Mouse (Mus musculus) embryonic facial prominence, embryonic 13.5 days (tissue): ENCODE data around the gene Rtn2. TPM values are rescaled to one million over a fixed set of nuclear protein-coding genes. Genes with fewer than 3 reads are reported as not detected.

Experiments
- ATAC-seq: fragments of 200-750 bp; cut with Nextera tagmentation; 2 replicates; pipeline ENCODE4 v1.8.0; 2017; ENCODE audit warnings: low read depth; ENCODE audit not compliant: insufficient number of reproducible peaks, insufficient read depth, low FRiP score, low TSS enrichment
- H3K27ac ChIP-seq: fragments of 300-500 bp; sonication (generic); 2 replicates; pipeline ENCODE4 v1.5.1; 2015; ENCODE audit warnings: moderate library complexity, mild to moderate bottlenecking, inconsistent platforms
- H3K27me3 ChIP-seq: fragments of 300-500 bp; sonication (generic); 2 replicates; pipeline ENCODE4 v1.6.1; 2015; ENCODE audit warnings: mild to moderate bottlenecking, inconsistent platforms
- H3K36me3 ChIP-seq: fragments of 300-500 bp; sonication (generic); 2 replicates; pipeline ENCODE4 v1.6.1; 2015; ENCODE audit warnings: mild to moderate bottlenecking, inconsistent platforms
- H3K4me1 ChIP-seq: fragments of 300-500 bp; sonication (generic); 2 replicates; pipeline ENCODE4 v1.6.1; 2015; ENCODE audit warnings: inconsistent platforms
- H3K4me2 ChIP-seq: fragments of 300-500 bp; sonication (generic); 2 replicates; pipeline ENCODE4 v1.6.1; 2015; ENCODE audit warnings: moderate library complexity, mild to moderate bottlenecking, inconsistent platforms
- H3K4me3 ChIP-seq: fragments of 300-500 bp; sonication (generic); 2 replicates; pipeline ENCODE4 v1.5.1; 2015; ENCODE audit warnings: mild to moderate bottlenecking, inconsistent platforms
- H3K9ac ChIP-seq: fragments of 300-500 bp; sonication (generic); 2 replicates; pipeline ENCODE4 v1.6.1; 2015; ENCODE audit warnings: mild to moderate bottlenecking, inconsistent platforms
- H3K9me3 ChIP-seq: fragments of 300-500 bp; sonication (generic); 2 replicates; pipeline ENCODE4 v1.6.1; 2016; ENCODE audit warnings: inconsistent platforms
- WGBS: fragments of 180-500 bp; shearing (Covaris S2); methylation state at CpG from one replicate; pipeline ENCODE4 v1.1.7; 2015; ENCODE audit warnings: mixed read lengths; 5-methylcytosine and 5-hydroxymethylcytosine counted together
- polyA plus RNA-seq: library from polyadenylated mRNA; unstranded; fragments of >200 nt; fragmentation: Nextera tagmentation; extraction: Ambion mirVana; gene quantifications from 2 replicates; pipeline ENCODE4 v1.2.1, GENCODE M21; 2015

Gene Rtn2
- polyA plus RNA-seq, 1 experiment from 2014 or later = 11.7 TPM

GRCm38 (mm10) chr7:19284763-19285162, 2.3 kb downstream of the Rtn2 start:
- no peak for ATAC-seq
- Histone ChIP-seq H3K27ac (no peak overlapping the region), H3K4me2 (no peak overlapping the region), H3K27me3 (peaks cover 39% of the 10 kb centered on the region), H3K4me1 (peaks cover 10% of the 10 kb centered on the region), H3K9ac (no peak overlapping the region), H3K9me3 (no peaks in the 10 kb centered on the region), H3K4me3 (no peak overlapping the region), H3K36me3 (peaks cover 2% of the 10 kb centered on the region; the same call in 1 of the 2 replicates)
- WGBS = 24% methylated on average over 4 of the region's 4 CpGs

- Histone ChIP-seq H3K4me3 (peak overlapping the region; percentile 40), H3K9me3 (no peaks in the 10 kb centered on the region), H3K4me1 (peaks cover 22% of the 10 kb centered on the region), H3K4me2 (peak overlapping the region; percentile 62), H3K9ac (peak overlapping the region; percentile 63), H3K36me3 (peaks cover 6% of the 10 kb centered on the region; the same call in 1 of the 2 replicates), H3K27me3 (no peaks in the 10 kb centered on the region), H3K27ac (no peak overlapping the region)
- WGBS = under 1% methylated on average over 20 of the region's 20 CpGs
- no peak for ATAC-seq
These were observed 8.7 kb downstream of the Rtn2 start for GRCm38 (mm10) chr7:19290969-19291596.

- H3K4me3 ChIP-seq = peak overlapping the region; percentile 41
- peak; percentile 66; the same call in 1 of the 2 replicates for ATAC-seq
- peak overlapping the region; percentile 66 for H3K4me2 ChIP-seq
- peak overlapping the region; percentile 69 for H3K9ac ChIP-seq
- H3K9me3 ChIP-seq = no peaks in the 10 kb centered on the region
- 0 out of 2 replicates have a peak, but pooled peaks cover 3% of the 10 kb centered on the region for H3K36me3 ChIP-seq
- no peak overlapping the region for H3K27ac ChIP-seq
- H3K27me3 ChIP-seq = no peaks in the 10 kb centered on the region
- H3K4me1 ChIP-seq = peaks cover 16% of the 10 kb centered on the region
- 15% methylated on average over 21 of the region's 22 CpGs for WGBS
These were observed 13.2 kb downstream of the Rtn2 start for GRCm38 (mm10) chr7:19295503-19296185.

GRCm38 (mm10) chr7:19297034-19297433, 14.6 kb downstream of the Rtn2 start:
- H3K9ac ChIP-seq = no peak overlapping the region
- H3K27ac ChIP-seq = no peak overlapping the region
- peaks cover 12% of the 10 kb centered on the region for H3K4me1 ChIP-seq
- H3K9me3 ChIP-seq = no peaks in the 10 kb centered on the region
- WGBS = 91% methylated on average over 6 of the region's 6 CpGs
- 0 out of 2 replicates have a peak, but pooled peaks cover 3% of the 10 kb centered on the region for H3K36me3 ChIP-seq
- no peak overlapping the region for H3K4me3 ChIP-seq
- ATAC-seq = no peak
- H3K27me3 ChIP-seq = peaks cover 8% of the 10 kb centered on the region
- H3K4me2 ChIP-seq = no peak overlapping the region

- WGBS = 93% methylated on average over 5 of the region's 5 CpGs
- no peak overlapping the region for H3K9ac ChIP-seq
- no peak overlapping the region for H3K27ac ChIP-seq
- 0 out of 2 replicates have a peak, but pooled peaks cover 3% of the 10 kb centered on the region for H3K36me3 ChIP-seq
- ATAC-seq = no peak
- no peak overlapping the region for H3K4me3 ChIP-seq
- H3K4me1 ChIP-seq = peaks cover 14% of the 10 kb centered on the region
- H3K27me3 ChIP-seq = peaks cover 16% of the 10 kb centered on the region
- no peak overlapping the region for H3K4me2 ChIP-seq
- no peaks in the 10 kb centered on the region for H3K9me3 ChIP-seq
These were observed 15.4 kb downstream of the Rtn2 start for GRCm38 (mm10) chr7:19297794-19298193.

GRCm38 (mm10) chr7:19299194-19299593, 16.8 kb downstream of the Rtn2 start:
- ATAC-seq = no peak
- Histone ChIP-seq H3K4me3 (no peak overlapping the region), H3K4me1 (peaks cover 21% of the 10 kb centered on the region), H3K27me3 (peaks cover 30% of the 10 kb centered on the region), H3K9me3 (no peaks in the 10 kb centered on the region), H3K4me2 (no peak overlapping the region), H3K36me3 (no peaks in the 10 kb centered on the region), H3K27ac (no peak overlapping the region), H3K9ac (no peak overlapping the region)
- WGBS = 14% methylated on average over 3 of the region's 3 CpGs

GRCm38 (mm10) chr7:19300501-19301421, 18.3 kb downstream of the Rtn2 start:
- H3K4me1 ChIP-seq = peaks cover 27% of the 10 kb centered on the region
- peaks cover 46% of the 10 kb centered on the region for H3K27me3 ChIP-seq
- H3K9me3 ChIP-seq = no peaks in the 10 kb centered on the region
- H3K4me2 ChIP-seq = peak overlapping the region; percentile 58
- WGBS = under 1% methylated on average over 29 of the region's 29 CpGs
- H3K27ac ChIP-seq = no peak overlapping the region
- peak overlapping the region; percentile 41 for H3K9ac ChIP-seq
- ATAC-seq = peak; percentile 46; the same call in 1 of the 2 replicates
- no peaks in the 10 kb centered on the region for H3K36me3 ChIP-seq
- peak overlapping the region; percentile 38 for H3K4me3 ChIP-seq

- Histone ChIP-seq H3K4me2 (peak overlapping the region; percentile 58), H3K9ac (peak overlapping the region; percentile 37), H3K27me3 (peaks cover 55% of the 10 kb centered on the region), H3K4me3 (peak overlapping the region; percentile 38), H3K9me3 (no peaks in the 10 kb centered on the region), H3K4me1 (peaks cover 27% of the 10 kb centered on the region), H3K36me3 (no peaks in the 10 kb centered on the region), H3K27ac (no peak overlapping the region)
- 10% methylated on average over 16 of the region's 16 CpGs for WGBS
- ATAC-seq = no peak
These were observed 19.2 kb downstream of the Rtn2 start for GRCm38 (mm10) chr7:19301461-19302263.

GRCm38 (mm10) chr7:19302264-19303045, 20.0 kb downstream of the Rtn2 start:
- peaks cover 30% of the 10 kb centered on the region for H3K4me1 ChIP-seq
- ATAC-seq = no peak
- H3K9me3 ChIP-seq = no peaks in the 10 kb centered on the region
- no peaks in the 10 kb centered on the region for H3K36me3 ChIP-seq
- WGBS = 49% methylated on average over 13 of the region's 13 CpGs
- H3K27ac ChIP-seq = no peak overlapping the region
- H3K4me2 ChIP-seq = peak overlapping the region; percentile 58
- peaks cover 62% of the 10 kb centered on the region for H3K27me3 ChIP-seq
- H3K9ac ChIP-seq = peak overlapping the region; percentile 37
- H3K4me3 ChIP-seq = peak overlapping the region; percentile 38

GRCm38 (mm10) chr7:19303046-19303305, 20.6 kb downstream of the Rtn2 start:
- H3K27ac ChIP-seq = no peak overlapping the region
- H3K9ac ChIP-seq = no peak overlapping the region
- no peak overlapping the region for H3K4me3 ChIP-seq
- ATAC-seq = no peak
- peaks cover 35% of the 10 kb centered on the region for H3K4me1 ChIP-seq
- H3K9me3 ChIP-seq = no peaks in the 10 kb centered on the region
- no peak overlapping the region for H3K4me2 ChIP-seq
- WGBS = 73% methylated on average over 12 of the region's 12 CpGs
- peaks cover 63% of the 10 kb centered on the region for H3K27me3 ChIP-seq
- no peaks in the 10 kb centered on the region for H3K36me3 ChIP-seq
